Mouse (Mus musculus) small intestine, adult 2 months (tissue): Measurements from ENCODE around the gene Trpm3.

Source experiments
- CTCF ChIP-seq: fragments of 200-500 bp; IDR thresholded peaks from 2 replicates; pipeline ENCODE4 v1.5.1; 2012; ENCODE audit warnings: low read depth, mild to moderate bottlenecking, control low read depth, inconsistent platforms, low read length, moderate library complexity, mixed read lengths; ENCODE audit not compliant: insufficient replicate concordance, insufficient read length; ENCODE audit errors: extremely low read depth
- POLR2A ChIP-seq: fragments of 200-500 bp; IDR thresholded peaks from 2 replicates; pipeline ENCODE4 v1.6.1; 2012; ENCODE audit warnings: low read depth, mild to moderate bottlenecking, control low read depth, inconsistent platforms, low read length, moderate library complexity

DNA sequence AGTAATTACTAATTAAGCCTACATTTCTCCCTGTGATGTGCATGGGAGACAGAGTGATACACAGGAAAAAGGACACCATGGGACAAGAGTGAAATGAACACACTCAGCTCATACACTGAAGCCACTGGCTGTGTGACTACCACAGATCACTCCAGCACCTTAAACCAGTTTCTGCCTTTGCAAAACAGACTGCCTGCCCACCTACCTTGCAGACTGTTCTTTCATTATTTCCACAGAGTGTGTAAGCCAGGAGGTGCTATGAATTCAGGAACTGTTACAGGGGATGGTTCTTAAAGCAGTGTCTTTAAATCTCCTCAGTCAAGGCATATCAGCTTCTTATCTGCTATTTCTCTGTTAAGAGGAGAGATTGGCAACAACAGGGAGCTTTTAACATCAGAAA is 642.7 kb downstream of the Trpm3 start:
- TF ChIP-seq POLR2A, result no peak
- no peak for TF ChIP-seq CTCF
